ENCODE assay signal across 13 mouse cellular contexts in genomic region chr11:68086221-68086620, GRCm38 (mm10).
DNase-seq lines count a peak whose midpoint lies in the region; ATAC-seq and TF ChIP-seq lines count a peak whose summit lies in the region.
"Had no signal": no experiment of that assay in that cellular context is flagged by ENCODE, and none has a peak within 500 bp of the region (broad histone marks: within the 10 kb centered on the region; RNA-seq: fewer than 3 reads in every experiment).

No protein-coding gene starts in this region.

- peak; percentile 26 to 44 for DNase-seq in cerebellum, postnatal 10 days
- DNase-seq in cerebellum, adult 11 months = no peak
- DNase-seq in lung, adult 18-20 months = no peak
- DNase-seq in heart, postnatal 36 days = peak; percentile 12 to 26
- DNase-seq in stomach, postnatal 0 days (ENCODE audit: low spot score) = no peak
- no peak for DNase-seq in liver, embryonic 11.5 days (ENCODE audit: low spot score)
- DNase-seq: adrenal gland, adult 8-10 months; midbrain, embryonic 14.5 days; right cerebral cortex, postnatal 14 days had no signal

- TF ChIP-seq CTCF in stomach, postnatal 0 days (IDR thresholded peaks at IDR 0.05; ENCODE audit: low read depth) = no peak

- no peak for TF ChIP-seq EP300 in stomach, postnatal 0 days (optimal IDR thresholded peaks at IDR 0.05)

- peak; percentile 74; the same call in 1 of the 2 replicates for ATAC-seq in lung, embryonic 15.5 days (ENCODE audit: borderline replicate concordance, extremely low read depth, low FRiP score, low TSS enrichment)
- ATAC-seq in stomach, postnatal 0 days (ENCODE audit: low FRiP score, low TSS enrichment) = no peak; the same call in 1 of the 2 replicates
- no peak for ATAC-seq in liver, embryonic 11.5 days (replicated peaks; ENCODE audit: low FRiP score)
- no peak for ATAC-seq in forebrain, embryonic 16.5 days

- no peak overlapping the region for H3K4me2 ChIP-seq in lung, embryonic 15.5 days
- H3K4me2 ChIP-seq in stomach, postnatal 0 days (replicated peaks; ENCODE audit: low read depth) = no peak overlapping the region
- H3K4me2 ChIP-seq in liver, embryonic 11.5 days = no peak overlapping the region
- no peak overlapping the region for H3K4me2 ChIP-seq in forebrain, embryonic 16.5 days (ENCODE audit: low read length)
- H3K4me2 ChIP-seq: embryonic facial prominence, embryonic 12.5 days; hindbrain, embryonic 13.5 days had no signal

- intact Hi-C loops in heart, postnatal 36 days (cut with DNase I) = no loop called here

- 54% methylated on average over 9 of the region's 9 CpGs for WGBS in lung, embryonic 15.5 days
- WGBS in stomach, postnatal 0 days = 42% methylated on average over 9 of the region's 9 CpGs
- 83% methylated on average over 9 of the region's 9 CpGs for WGBS in liver, embryonic 11.5 days
- WGBS in forebrain, embryonic 16.5 days = 82% methylated on average over 9 of the region's 9 CpGs

- no peak overlapping the region for H3K9ac ChIP-seq in lung, embryonic 15.5 days
- H3K9ac ChIP-seq in stomach, postnatal 0 days (ENCODE audit: low read length) = no peak overlapping the region
- H3K9ac ChIP-seq in liver, embryonic 11.5 days (ENCODE audit: low read depth, low read length) = no peak overlapping the region
- H3K9ac ChIP-seq in forebrain, embryonic 16.5 days (replicated peaks; ENCODE audit: low read depth, low read length) = no peak overlapping the region
- H3K9ac ChIP-seq: embryonic facial prominence, embryonic 12.5 days; hindbrain, embryonic 13.5 days had no signal

- H3K9me3 ChIP-seq in lung, embryonic 15.5 days = no peaks in the 10 kb centered on the region
- no peaks in the 10 kb centered on the region for H3K9me3 ChIP-seq in stomach, postnatal 0 days (ENCODE audit: control insufficient read depth, low read length)
- no peaks in the 10 kb centered on the region for H3K9me3 ChIP-seq in liver, embryonic 11.5 days (ENCODE audit: control insufficient read depth, low read length)
- H3K9me3 ChIP-seq in forebrain, embryonic 16.5 days (ENCODE audit: control insufficient read depth, low read length) = no peaks in the 10 kb centered on the region
- H3K9me3 ChIP-seq: embryonic facial prominence, embryonic 12.5 days had no signal

- H3K36me3 ChIP-seq in lung, embryonic 15.5 days = no peaks in the 10 kb centered on the region
- no peaks in the 10 kb centered on the region for H3K36me3 ChIP-seq in stomach, postnatal 0 days (ENCODE audit: control insufficient read depth, insufficient read depth, low read length)
- no peaks in the 10 kb centered on the region for H3K36me3 ChIP-seq in liver, embryonic 11.5 days (ENCODE audit: control insufficient read depth, insufficient read depth, low read length)
- H3K36me3 ChIP-seq in forebrain, embryonic 16.5 days (ENCODE audit: control insufficient read depth, insufficient read depth) = no peaks in the 10 kb centered on the region
- H3K36me3 ChIP-seq: embryonic facial prominence, embryonic 12.5 days; hindbrain, embryonic 13.5 days had no signal

- H3K4me3 ChIP-seq in lung, embryonic 15.5 days = no peak overlapping the region
- no peak overlapping the region for H3K4me3 ChIP-seq in stomach, postnatal 0 days (ENCODE audit: low read depth, low read length)
- H3K4me3 ChIP-seq in liver, embryonic 11.5 days (ENCODE audit: low read depth, low read length) = no peak overlapping the region
- no peak overlapping the region for H3K4me3 ChIP-seq in forebrain, embryonic 16.5 days (replicated peaks; ENCODE audit: low read length)
- H3K4me3 ChIP-seq: embryonic facial prominence, embryonic 12.5 days; hindbrain, embryonic 13.5 days had no signal

- no peaks in the 10 kb centered on the region for H3K27me3 ChIP-seq in lung, embryonic 15.5 days
- H3K27me3 ChIP-seq in stomach, postnatal 0 days (ENCODE audit: control insufficient read depth, insufficient read depth, low read length) = no peaks in the 10 kb centered on the region
- H3K27me3 ChIP-seq in liver, embryonic 11.5 days (replicated peaks; ENCODE audit: control insufficient read depth, insufficient read depth, low read length) = no peaks in the 10 kb centered on the region
- H3K27me3 ChIP-seq in forebrain, embryonic 16.5 days (replicated peaks; ENCODE audit: control insufficient read depth, insufficient read depth, low read length) = no peaks in the 10 kb centered on the region
- H3K27me3 ChIP-seq: embryonic facial prominence, embryonic 12.5 days; hindbrain, embryonic 13.5 days had no signal

- 0 out of 2 replicates have a peak overlapping the region, but pooled peaks have one; percentile 27 for H3K27ac ChIP-seq in lung, embryonic 15.5 days
- H3K27ac ChIP-seq in stomach, postnatal 0 days (replicated peaks) = peak overlapping the region; percentile 6; the same call in 1 of the 2 replicates
- H3K27ac ChIP-seq in liver, embryonic 11.5 days (ENCODE audit: low read depth, low read length) = no peak overlapping the region
- H3K27ac ChIP-seq in forebrain, embryonic 16.5 days (ENCODE audit: low read length) = no peak overlapping the region
- H3K27ac ChIP-seq: embryonic facial prominence, embryonic 12.5 days; hindbrain, embryonic 13.5 days had no signal

- peaks cover 35% of the 10 kb centered on the region for H3K4me1 ChIP-seq in lung, embryonic 15.5 days
- no peaks in the 10 kb centered on the region for H3K4me1 ChIP-seq in stomach, postnatal 0 days (replicated peaks; ENCODE audit: control insufficient read depth, insufficient read depth)
- H3K4me1 ChIP-seq in liver, embryonic 11.5 days (replicated peaks; ENCODE audit: control insufficient read depth, insufficient read depth, low read length) = no peaks in the 10 kb centered on the region
- H3K4me1 ChIP-seq in forebrain, embryonic 16.5 days (replicated peaks; ENCODE audit: control insufficient read depth, insufficient read depth, low read length) = 0 out of 2 replicates have a peak, but pooled peaks cover 3% of the 10 kb centered on the region

Comparison
In these comparisons a context has a peak if more than half of its experiments do, and no peak if none do; other contexts are left out.
1. DNase-seq: peak in cerebellum, postnatal 10 days (2 of 2) and heart, postnatal 36 days (2 of 2); none in cerebellum, adult 11 months (single experiment), lung, adult 18-20 months (0 of 2), stomach, postnatal 0 days (single experiment) and liver, embryonic 11.5 days (single experiment).
2. H3K27ac ChIP-seq: peak in lung, embryonic 15.5 days (single experiment) and stomach, postnatal 0 days (single experiment); none in liver, embryonic 11.5 days (single experiment) and forebrain, embryonic 16.5 days (single experiment).